Mouse (Mus musculus): Measurements from ENCODE around the gene Lhx1.
A peak's percentile ranks its signal among the peaks of the same experiment; 100 is the strongest.

The Lhx1 gene

GRCm38 (mm10) chr11:84526451-84526850 lies 1.1 kb upstream of the Lhx1 start:
- DNase-seq (ENCODE audit: low spot score), result no peak

GRCm38 (mm10) chr11:84524511-84525270 lies 644 bp downstream of the Lhx1 start:
- DNase-seq (ENCODE audit: low spot score), result no peak

- no peak for DNase-seq (ENCODE audit: low spot score)
These were observed 1.4 kb downstream of the Lhx1 start for GRCm38 (mm10) chr11:84523841-84524510.

DNA sequence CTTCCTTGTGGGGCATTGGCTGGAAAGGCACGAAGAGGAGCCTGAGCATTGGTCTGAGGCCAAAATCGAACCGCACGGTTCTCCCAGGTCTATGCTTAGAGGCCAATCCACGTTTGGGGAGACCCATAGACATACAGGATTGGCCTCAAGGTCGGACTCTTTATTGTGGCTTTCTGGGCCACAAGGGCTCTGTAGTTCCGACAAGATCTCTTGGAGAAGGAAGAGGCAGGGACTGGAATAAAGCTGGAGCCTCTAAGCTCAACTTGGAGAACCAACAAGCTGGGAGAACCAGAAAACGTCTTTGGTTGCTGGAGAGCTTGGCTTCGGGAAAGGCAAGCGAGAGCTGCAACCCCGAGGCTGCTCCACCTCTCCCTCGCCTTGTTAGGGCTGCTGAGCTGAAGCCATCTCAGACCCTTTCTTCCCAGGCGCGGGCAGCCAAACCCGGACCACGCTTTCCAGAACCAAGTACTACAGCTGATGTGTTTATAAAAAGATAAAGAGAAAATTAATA lies 2.0 kb downstream of the Lhx1 start:
- no peak for DNase-seq (ENCODE audit: low spot score)

- DNase-seq (ENCODE audit: low spot score), result peak; percentile 86
These were observed 2.6 kb downstream of the Lhx1 start for GRCm38 (mm10) chr11:84522577-84523320.

- no peak for DNase-seq (ENCODE audit: low spot score)
These were observed 3.5 kb downstream of the Lhx1 start for GRCm38 (mm10) chr11:84521751-84522299.

DNA sequence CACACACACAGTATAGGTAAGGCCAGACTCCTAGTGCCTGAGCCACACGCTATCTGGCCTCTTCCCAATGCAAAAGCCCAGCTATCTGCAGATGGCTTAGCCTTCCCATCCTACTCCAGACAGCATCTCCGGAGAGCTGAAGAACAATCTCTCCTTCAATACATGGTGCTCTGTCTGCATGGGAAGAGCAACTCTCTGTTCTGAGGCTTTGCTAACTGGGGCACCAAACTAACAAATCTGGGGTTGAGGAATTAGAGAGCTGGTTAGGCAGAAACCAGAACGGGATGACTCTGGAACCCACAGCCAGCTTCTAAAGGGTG lies 4.3 kb downstream of the Lhx1 start:
- DNase-seq (ENCODE audit: low spot score), result no peak

DNA sequence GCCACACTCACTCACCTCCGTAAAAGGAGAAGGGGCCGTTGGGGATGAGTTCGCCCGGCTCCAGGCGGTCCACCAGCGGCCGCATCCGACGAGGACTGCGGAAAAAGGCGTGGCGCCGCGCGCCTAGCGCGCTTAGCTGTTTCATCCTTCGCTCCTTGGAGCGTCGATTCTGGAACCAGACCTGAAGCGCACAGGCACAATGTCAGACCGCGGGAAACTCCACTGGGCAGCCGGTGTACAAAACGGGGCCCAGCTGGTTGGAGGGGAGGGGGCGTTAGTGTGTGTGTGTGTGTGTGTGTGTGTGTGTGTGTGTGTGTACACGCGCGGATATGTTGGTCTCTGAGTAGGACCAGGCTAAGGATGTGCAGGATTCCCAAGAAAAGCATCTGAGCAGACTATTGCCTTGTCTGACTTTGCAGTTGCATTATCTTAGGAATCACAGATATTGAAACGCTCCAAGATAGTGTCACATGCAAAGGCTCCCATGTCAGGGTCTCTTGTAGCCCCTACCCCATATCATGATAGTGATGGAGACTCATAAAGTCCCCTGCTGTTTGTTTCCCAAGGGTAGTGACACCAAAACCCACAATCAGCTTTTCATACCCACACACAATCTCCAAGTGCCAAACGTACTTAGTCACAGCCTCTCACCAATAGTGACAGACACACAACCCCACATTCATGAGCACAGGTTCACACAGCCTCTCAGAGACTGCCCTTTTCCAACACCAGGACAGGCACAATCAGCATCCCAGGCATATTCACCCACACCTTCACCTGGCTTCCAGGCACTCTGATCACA lies 4.9 kb downstream of the Lhx1 start:
- no peak for DNase-seq (ENCODE audit: low spot score)

GRCm38 (mm10) chr11:84519576-84520268 lies 5.6 kb downstream of the Lhx1 start:
- no peak for DNase-seq (ENCODE audit: low spot score)

- no peak for DNase-seq (ENCODE audit: low spot score)
These were observed 6.3 kb downstream of the Lhx1 start for GRCm38 (mm10) chr11:84519036-84519435.

DNA sequence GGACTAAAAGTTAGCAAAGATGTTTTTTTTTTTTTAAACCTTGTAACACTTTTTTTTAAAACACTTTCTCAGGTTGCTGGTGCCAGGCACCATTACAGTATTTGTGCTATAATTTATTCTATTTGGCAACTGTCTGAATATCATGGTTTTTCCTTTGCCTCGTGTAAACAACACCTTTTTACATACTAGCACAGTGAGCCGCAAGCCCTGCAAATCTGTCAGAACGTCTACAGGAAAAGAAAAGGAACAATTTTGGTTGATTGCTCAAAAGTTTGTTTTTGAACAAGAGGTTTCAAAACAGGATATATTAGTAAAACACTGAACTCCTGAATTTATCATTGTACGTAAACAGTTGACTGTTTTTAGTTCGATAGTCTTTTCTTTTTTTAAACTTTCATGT lies 7.1 kb downstream of the Lhx1 start:
- DNase-seq (ENCODE audit: low spot score), result no peak

DNA sequence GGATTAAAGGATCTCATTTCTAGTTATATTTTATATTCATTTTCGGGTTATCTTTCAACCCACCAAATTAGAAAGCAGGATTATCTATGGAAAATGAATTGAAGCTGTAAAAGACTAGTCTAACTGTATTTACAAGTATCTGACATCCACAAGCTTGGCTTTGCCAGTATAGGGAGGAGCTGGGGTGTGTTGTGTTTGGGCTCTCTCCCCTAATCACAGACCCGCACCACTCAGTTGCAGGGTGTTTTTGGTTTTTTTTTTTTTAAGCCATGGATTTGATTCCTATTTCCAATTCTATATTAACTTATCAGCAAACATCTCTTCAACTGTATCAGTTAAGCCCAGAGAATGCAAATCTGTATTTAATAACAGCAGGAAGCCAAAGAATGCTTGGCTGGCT lies 7.9 kb downstream of the Lhx1 start:
- DNase-seq (ENCODE audit: low spot score), result no peak

DNA sequence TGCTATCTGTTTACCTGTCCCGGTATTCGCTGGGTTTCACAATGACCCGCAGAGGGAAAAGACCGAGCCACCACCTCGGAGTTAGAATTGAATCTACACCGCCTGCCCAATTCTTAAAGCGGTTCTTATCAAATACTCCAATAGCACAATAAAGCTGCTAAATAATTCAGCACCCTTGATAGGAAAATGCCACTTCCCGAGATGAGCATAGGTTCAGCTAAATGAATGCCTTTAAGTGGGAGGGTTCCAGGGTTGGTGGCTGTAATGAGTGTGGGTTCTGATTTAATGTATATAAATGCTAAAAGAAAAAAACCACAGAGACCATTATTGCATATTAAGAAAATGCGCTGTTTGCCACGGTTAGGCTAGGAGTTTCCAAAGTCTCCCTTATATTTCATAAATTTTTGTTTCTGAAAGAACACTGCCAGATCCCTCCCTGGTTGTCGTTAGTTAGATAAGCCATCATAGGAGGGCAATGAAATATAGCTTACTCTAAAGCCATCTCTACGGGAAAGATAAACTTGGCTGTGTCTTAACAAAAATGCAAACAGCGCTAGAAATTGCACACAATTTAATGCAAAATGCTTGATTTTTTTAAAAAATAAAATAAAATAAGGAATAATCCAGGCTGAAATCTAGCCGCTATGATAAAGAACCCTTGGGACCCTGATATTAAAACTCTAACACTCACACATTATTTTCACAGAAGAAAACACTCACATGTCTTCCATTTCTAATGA lies 8.7 kb downstream of the Lhx1 start:
- DNase-seq (ENCODE audit: low spot score), result no peak

- DNase-seq (ENCODE audit: low spot score), result peak; percentile 95
These were observed 11.9 kb downstream of the Lhx1 start, which contains the start of gene Aatf for GRCm38 (mm10) chr11:84513171-84514116. Aatf (minus strand) TSS chr11:84513522.

- DNase-seq (ENCODE audit: low spot score), result no peak
These were observed 13.3 kb downstream of the Lhx1 start for GRCm38 (mm10) chr11:84512031-84512430.

DNA sequence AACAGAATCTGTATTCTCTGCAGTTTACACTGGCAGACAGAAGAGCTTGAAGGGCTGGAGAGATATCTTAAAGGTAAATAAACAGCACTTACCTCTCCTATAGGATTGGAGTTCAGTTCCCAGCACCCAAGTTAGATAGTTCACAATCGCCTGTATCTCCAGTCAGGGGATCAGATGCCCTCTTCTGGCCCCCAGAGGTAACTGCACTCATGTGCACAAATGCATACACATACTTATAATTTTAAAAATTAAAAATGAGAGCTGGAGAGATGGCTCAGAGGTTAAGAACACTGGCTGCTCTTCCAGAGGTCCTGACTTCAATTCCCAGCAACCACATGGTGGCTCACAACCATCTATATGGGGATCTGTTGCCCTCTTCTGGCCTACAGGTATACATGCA lies 21.0 kb downstream of the Lhx1 start:
- no peak for DNase-seq (ENCODE audit: low spot score)

DNA sequence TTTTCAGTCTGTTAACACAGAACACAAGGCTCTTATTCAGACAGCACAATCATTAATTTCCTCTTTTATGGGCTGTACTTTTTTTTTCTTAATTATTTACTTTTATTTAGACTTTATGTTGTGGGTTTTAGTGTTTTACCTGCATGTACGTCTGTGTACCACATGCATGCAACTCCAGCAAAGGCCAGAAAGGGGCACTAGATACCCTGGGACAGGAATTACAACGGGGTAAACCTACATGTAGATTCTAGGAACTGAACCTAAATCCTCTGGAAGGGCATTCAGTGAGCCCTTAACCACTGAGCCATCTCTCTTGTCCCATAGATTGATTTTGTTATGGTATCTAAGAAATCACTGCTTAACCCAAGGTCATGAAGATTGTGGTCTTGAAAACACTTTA lies 27.4 kb downstream of the Lhx1 start:
- DNase-seq (ENCODE audit: low spot score), result no peak

DNA sequence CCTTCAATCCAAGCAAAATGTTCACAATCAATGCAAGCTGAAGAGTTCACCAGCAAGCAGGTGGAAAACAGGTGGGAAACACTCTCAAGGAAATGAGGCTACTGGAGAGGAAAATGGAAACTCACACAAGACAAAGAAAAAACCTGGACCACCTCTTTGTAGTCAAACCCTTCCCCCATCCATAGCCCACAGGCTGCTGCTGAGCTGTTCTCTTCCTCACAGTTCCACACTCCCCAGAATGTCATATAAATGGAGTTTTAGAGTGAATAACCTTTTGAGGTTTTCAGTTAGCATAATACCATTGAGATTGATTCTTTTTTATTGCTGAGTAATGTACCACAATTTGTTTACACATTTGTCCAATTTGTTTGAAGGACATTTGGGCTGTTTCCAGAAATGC lies 28.4 kb downstream of the Lhx1 start:
- DNase-seq (ENCODE audit: low spot score), result no peak

- DNase-seq (ENCODE audit: low spot score), result no peak
These were observed 29.6 kb downstream of the Lhx1 start for GRCm38 (mm10) chr11:84495774-84496173.

Data from lung, postnatal 25 days (tissue).